Mouse (Mus musculus) granulocyte monocyte progenitor cell, adult 5-6 weeks (primary cell): ENCODE results near the gene Ehf. TPM values are rescaled to one million over a fixed set of nuclear protein-coding genes. Genes with fewer than 3 reads are reported as not detected.
A peak's percentile ranks its signal among the peaks of the same experiment; 100 is the strongest.

Experiments used
- ATAC-seq: replicated peaks from 2 replicates; pipeline ENCODE4 v1.8.0; 2016; ENCODE audit warnings: mild to moderate bottlenecking, moderate TSS enrichment, inconsistent platforms; ENCODE audit not compliant: poor library complexity, severe bottlenecking
- total RNA-seq, 2 experiments: library from RNA; stranded (forward) in 1 of 2; stranded (reverse) in 1 of 2; fragments of 200-712, 200-1000 nt in 1 of 2; fragments of >200 nt in 1 of 2; fragmentation: Nextera tagmentation in 1 of 2; gene quantifications; 2 replicates each; pipeline ENCODE4 v1.2.3; 2014 to 2017

The Ehf gene
- total RNA-seq (2014; fragmentation: Nextera tagmentation) (not detected in 2 replicates), total RNA-seq (2017) (not detected in 2 replicates)

- ATAC-seq: no peak
Measured at GRCm38 (mm10) chr2:103303132-103303531, at the start of gene Ehf. Ehf (minus strand) TSS chr2:103303278.

DNA sequence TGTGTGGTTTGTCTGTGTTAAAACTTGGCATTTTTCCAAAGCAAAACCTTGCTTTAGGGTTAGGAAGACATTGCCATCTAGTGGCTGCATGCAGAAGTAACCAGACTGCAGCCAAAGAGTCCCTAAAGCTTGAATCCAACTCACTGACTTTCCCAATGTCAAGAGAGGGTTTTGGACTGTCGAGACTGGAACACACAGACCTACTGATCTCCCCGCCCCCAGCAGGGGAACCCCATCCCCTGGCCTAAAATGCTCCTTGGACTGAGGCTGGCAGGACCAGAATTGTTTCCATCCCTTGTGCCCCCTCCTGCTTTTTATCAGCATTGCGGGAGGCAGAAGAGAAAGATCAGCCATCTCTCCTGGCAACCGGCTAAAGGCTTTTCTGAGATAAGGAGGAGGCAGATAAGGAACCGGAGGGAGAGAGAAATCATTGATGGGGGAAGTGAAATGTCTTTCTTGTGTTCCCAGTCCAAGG is 44.4 kb upstream of the Ehf start:
- ATAC-seq: peak; percentile 60

GRCm38 (mm10) chr2:103346751-103347289 is 43.7 kb upstream of the Ehf start:
- no peak for ATAC-seq

DNA sequence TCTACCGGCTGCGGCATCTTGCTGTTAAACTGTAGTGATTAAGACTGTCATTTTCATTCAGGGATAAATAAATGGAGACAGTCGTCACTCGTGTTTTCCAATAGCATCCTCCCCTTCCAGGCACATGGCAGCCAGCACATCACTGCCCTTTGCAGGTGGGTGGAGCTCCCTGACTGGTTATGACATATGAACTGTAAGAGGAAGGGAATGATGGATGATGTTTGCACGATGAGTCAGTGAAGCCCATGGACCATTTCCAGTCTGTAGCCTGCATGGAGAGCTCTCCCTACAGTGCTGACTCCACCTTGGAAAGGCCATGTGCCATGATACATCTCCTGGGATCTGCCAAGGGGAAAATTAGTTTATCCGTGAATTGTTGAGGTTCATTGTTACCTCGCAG is 40.5 kb upstream of the Ehf start:
- ATAC-seq: no peak

DNA sequence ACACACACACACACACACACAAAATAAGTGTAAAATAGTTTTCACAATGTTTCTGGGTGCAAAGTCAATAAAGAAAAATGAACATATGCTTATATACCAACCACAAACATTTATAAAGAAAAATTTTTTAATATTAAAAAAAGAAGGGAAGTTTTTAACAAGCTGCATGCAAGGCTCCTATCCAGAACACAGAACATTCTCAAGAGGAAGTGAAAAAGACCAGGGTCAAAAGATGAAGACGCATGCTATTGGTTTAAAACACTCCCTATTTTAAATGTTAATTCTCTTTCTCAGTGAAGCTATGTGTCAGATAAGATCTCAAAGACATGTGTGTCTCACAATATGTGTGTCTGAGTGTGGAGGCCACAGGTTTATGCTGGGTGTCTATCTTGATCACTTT is 39.0 kb upstream of the Ehf start:
- peak; percentile 55; the same call in 1 of the 2 replicates for ATAC-seq

DNA sequence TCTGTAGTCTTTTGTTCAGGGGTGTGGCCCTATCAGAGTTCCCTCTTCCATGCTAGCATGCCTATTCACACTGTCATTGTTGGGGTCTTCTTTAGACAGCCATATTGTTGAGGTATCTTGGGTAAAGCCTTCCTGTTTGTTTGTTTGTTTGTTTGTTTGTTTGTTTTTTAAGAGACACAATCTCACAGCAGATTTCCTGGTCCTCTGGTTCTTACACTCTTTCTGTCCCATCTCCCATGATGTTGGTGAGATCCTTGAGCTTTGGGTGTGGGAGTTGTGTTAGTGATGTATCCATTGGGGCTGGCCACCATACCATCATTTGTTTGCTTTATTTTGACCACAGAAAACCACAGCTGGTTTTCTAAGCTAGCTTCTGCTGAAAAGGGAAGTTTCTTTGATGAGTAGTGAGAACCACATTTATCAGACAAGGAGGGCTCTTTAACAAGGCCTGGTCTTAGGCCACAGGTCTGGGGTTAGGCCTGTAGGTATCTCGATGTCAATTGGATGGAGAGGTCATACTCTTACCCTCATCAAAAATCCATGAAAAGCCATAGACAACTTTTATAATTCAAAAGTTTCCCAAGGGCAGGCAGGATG is 38.4 kb upstream of the Ehf start:
- peak; percentile 27; the same call in 1 of the 2 replicates for ATAC-seq

- ATAC-seq: no peak
Measured at GRCm38 (mm10) chr2:103338706-103339105, 35.6 kb upstream of the Ehf start.

GRCm38 (mm10) chr2:103337370-103337769 is 34.3 kb upstream of the Ehf start:
- no peak for ATAC-seq

GRCm38 (mm10) chr2:103336621-103337020 is 33.5 kb upstream of the Ehf start:
- no peak for ATAC-seq

DNA sequence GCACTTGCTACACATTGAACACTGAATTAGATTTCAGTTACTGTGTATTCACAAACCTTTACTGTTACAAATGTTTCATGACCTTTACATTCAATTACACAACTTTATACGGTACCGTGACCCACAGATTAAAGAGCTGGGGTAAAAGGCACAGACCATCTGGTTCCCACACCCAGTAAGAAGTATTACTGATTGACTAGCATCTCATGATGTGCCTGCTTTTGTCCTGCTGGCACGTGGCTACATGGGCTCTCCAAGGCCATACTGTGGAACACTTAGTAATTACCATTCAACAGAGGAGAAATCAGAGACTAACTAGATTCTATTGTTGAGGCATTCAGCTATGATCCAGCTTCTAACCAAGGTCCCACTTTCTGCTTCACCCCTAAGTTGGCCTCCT is 32.9 kb upstream of the Ehf start:
- no peak for ATAC-seq

GRCm38 (mm10) chr2:103331666-103332191 is 28.7 kb upstream of the Ehf start:
- no peak for ATAC-seq

GRCm38 (mm10) chr2:103328731-103329130 is 25.7 kb upstream of the Ehf start:
- no peak for ATAC-seq

GRCm38 (mm10) chr2:103325301-103326048 is 22.4 kb upstream of the Ehf start:
- no peak for ATAC-seq

GRCm38 (mm10) chr2:103324320-103324719 is 21.2 kb upstream of the Ehf start:
- ATAC-seq: no peak

DNA sequence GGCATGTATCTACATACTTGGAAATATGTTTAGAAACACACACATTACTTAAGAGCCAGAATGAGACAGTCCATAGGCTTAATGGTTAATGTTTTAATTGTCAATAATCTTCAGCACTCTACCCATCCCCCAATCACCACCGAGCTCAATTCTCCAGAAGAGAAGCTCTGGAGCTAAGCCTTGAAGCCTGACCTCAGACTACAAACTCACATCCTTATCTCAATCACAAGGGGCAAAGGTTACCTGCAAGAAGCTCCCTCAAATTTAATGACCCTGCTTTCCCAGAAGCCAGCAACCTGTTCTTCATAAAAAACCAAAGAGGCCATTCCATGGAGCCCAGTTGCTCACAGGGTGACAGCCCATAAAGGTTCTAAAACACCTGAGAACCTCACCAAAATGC is 19.1 kb upstream of the Ehf start:
- ATAC-seq: no peak

DNA sequence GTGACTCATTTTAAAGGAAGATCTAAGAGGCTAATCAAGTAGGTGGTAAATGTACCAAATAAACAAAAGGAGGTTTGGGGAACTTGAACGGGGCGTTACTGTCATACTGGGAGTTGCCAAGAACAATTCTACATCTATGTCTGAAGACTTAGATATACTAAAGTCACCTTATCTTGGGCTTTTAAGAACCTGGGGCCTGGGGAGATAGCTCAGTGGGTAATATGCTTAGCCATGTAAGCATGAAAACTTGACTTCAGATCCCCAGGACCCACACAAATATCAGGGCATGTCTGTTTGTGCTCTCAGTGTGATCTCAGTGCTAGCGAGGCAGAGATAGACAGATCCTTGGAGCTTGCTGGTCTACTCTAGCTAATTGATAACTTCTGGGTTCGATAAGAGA is 18.6 kb upstream of the Ehf start:
- no peak for ATAC-seq

DNA sequence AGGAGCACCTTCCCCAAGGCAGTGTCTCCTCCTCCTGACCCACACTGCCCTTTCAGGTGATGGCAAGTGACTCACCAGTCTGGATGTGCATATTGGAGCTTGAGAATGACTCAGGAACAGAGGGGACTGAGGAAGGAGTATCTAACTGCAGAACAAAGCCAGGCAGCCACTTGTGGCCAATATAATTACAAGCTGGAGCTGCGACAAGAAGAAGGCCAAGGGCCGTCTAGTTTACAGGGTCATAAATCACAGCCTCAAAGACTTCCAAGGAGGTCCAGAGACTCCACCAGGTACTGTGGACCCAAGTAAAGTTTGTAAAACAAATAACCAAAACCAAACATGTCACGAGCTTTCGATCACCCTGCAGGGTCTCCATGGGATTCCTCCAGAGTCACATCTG is 10.9 kb upstream of the Ehf start:
- no peak for ATAC-seq

DNA sequence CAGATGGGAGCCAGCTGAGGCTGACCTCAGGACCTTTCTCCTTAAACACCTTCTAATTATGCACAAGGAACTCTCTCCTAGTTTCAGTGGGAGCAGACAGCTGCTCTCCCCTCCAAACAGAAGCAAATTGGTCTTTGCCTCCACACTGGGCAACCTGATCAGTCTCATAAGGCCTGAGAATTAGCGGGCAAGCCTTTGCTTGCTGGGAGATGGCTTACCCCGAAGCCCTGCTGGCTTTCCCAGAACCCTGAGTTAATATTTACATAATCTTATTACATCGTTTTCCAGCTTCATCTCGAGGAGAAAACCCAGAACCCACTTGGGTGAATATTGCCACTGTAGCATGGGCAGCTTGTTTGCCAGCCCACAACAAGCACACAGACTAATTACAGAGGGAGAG is 9.6 kb upstream of the Ehf start:
- ATAC-seq: no peak

DNA sequence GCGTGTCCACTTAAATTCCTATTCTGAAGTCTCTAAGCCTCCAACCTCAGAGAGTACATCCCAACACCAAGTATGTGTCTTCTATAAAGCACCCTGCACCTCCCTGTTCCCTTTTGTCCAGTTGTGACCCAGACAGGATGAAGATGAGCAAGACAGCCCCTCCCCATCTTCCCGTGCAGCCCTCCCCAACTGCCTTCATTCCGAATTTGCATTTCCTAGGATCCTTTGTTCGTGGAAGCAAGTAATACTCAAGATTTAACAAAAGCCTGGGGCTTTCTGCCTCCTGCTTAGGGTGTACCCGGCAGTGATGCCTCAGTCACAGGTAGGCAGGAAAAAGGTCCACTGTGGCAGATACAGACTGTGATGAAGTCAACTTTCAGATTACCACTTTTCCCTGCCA is 7.6 kb upstream of the Ehf start:
- no peak for ATAC-seq

DNA sequence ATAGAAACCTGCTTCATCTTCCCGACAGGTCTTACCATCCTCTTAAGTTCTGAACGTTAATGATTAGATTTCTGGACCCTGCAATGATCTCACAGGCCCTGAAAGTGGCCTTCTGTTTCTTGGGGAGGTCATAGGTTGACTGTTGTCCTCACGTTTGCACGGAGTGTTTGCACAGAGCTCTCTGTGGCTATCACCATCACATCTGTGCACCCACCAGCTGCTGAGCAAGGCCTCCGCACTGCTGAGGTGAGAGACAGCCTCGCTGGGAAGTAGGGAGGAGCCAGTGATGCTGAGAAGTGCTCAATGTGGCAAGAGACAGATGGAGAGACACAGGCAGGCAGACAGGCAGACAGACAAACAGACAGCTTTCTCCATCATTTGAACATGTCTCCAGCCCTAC is 3.6 kb upstream of the Ehf start:
- no peak for ATAC-seq

DNA sequence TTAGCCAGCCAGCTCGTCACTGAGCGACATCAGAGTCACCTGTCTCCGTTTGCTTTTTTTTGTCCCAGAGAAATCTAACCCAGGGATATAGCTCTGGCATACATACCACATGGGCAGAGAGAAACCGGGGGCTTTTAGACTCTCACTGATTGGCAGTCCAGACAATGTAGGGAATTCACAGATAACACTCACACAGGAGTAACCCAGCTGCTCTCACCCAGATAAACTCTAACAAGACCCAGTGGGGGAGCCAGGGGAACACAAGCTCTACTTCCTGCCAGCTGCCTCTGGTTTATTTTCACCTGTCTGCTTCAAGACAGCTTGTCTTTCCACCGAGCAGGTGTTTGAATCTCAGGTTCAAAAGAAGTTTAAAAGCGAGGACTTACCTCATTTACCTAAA is 409 bp downstream of the Ehf start:
- no peak for ATAC-seq
